ENCODE assay signal across 9 mouse cellular contexts in genomic region chr9:58823918-58824215, GRCm38 (mm10). TPM values are rescaled to one million over a fixed set of nuclear protein-coding genes. Genes with fewer than 3 reads are reported as not detected.
DNase-seq lines count a peak whose midpoint lies in the region; ATAC-seq lines count a peak whose summit lies in the region.
"Had no signal": no experiment of that assay in that cellular context is flagged by ENCODE, and none has a peak within 500 bp of the region (broad histone marks: within the 10 kb centered on the region; RNA-seq: fewer than 3 reads in every experiment).

No protein-coding gene starts in this region.

- peaks cover 74% of the 10 kb centered on the region for H3K27me3 ChIP-seq in liver, embryonic 11.5 days (replicated peaks; ENCODE audit: control insufficient read depth, insufficient read depth, low read length)
- peaks cover 73% of the 10 kb centered on the region for H3K27me3 ChIP-seq in limb, embryonic 13.5 days
- peaks cover 5% of the 10 kb centered on the region; the same call in 1 of the 2 replicates for H3K27me3 ChIP-seq in stomach, embryonic 14.5 days (ENCODE audit: control insufficient read depth, insufficient read depth, low read length)

- no peak overlapping the region for H3K27ac ChIP-seq in liver, embryonic 11.5 days (ENCODE audit: low read depth, low read length)
- H3K27ac ChIP-seq in limb, embryonic 13.5 days = no peak overlapping the region
- no peak overlapping the region for H3K27ac ChIP-seq in stomach, embryonic 14.5 days (ENCODE audit: low read length)

- H3K36me3 ChIP-seq in liver, embryonic 11.5 days (ENCODE audit: control insufficient read depth, insufficient read depth, low read length) = no peaks in the 10 kb centered on the region
- H3K36me3 ChIP-seq in limb, embryonic 13.5 days = no peaks in the 10 kb centered on the region
- H3K36me3 ChIP-seq in stomach, embryonic 14.5 days (ENCODE audit: control insufficient read depth, insufficient read depth, low read length) = no peaks in the 10 kb centered on the region

- 1% methylated on average over 35 of the region's 35 CpGs for whole genome bisulfite sequencing in liver, embryonic 11.5 days
- under 1% methylated on average over 28 of the region's 35 CpGs for WGBS in limb, embryonic 13.5 days
- WGBS in stomach, embryonic 14.5 days = 1% methylated on average over 35 of the region's 35 CpGs

- H3K4me3 ChIP-seq in liver, embryonic 11.5 days (ENCODE audit: low read depth, low read length) = peak overlapping the region; percentile 59
- H3K4me3 ChIP-seq in limb, embryonic 13.5 days = peak overlapping the region; percentile 81
- peak overlapping the region; percentile 69 for H3K4me3 ChIP-seq in stomach, embryonic 14.5 days (ENCODE audit: low read depth, low read length)

- H3K9ac ChIP-seq in liver, embryonic 11.5 days (ENCODE audit: low read depth, low read length) = no peak overlapping the region
- peak overlapping the region; percentile 74 for H3K9ac ChIP-seq in limb, embryonic 13.5 days
- peak overlapping the region; percentile 45; the same call in 1 of the 2 replicates for H3K9ac ChIP-seq in stomach, embryonic 14.5 days (replicated peaks; ENCODE audit: low read depth, low read length)

- ATAC-seq in liver, embryonic 11.5 days (replicated peaks; ENCODE audit: low FRiP score) = no peak
- ATAC-seq in limb, embryonic 13.5 days (ENCODE audit: low FRiP score, low read depth) = no peak
- ATAC-seq in stomach, embryonic 14.5 days (ENCODE audit: insufficient number of reproducible peaks, insufficient read depth, low FRiP score, low read depth) = no peak

- no peaks in the 10 kb centered on the region for H3K9me3 ChIP-seq in liver, embryonic 11.5 days (ENCODE audit: control insufficient read depth, low read length)
- no peaks in the 10 kb centered on the region for H3K9me3 ChIP-seq in limb, embryonic 13.5 days
- no peaks in the 10 kb centered on the region for H3K9me3 ChIP-seq in stomach, embryonic 14.5 days (ENCODE audit: control insufficient read depth, low read depth, low read length)

- DNase-seq in adrenal gland, postnatal 10 days = peak; percentile 24
- DNase-seq in adrenal gland, postnatal 4 days (ENCODE audit: low spot score in 2 of 2) = no peak
- no peak for DNase-seq in liver, embryonic 11.5 days (ENCODE audit: low spot score)
- no peak for DNase-seq in liver
- no peak for DNase-seq in right cerebral cortex, postnatal 25 days
- no peak for DNase-seq in testis, postnatal 14 days (ENCODE audit: low spot score)
- DNase-seq: kidney, adult 11 months had no signal

- peaks cover 4% of the 10 kb centered on the region; the same call in 1 of the 2 replicates for H3K4me1 ChIP-seq in liver, embryonic 11.5 days (replicated peaks; ENCODE audit: control insufficient read depth, insufficient read depth, low read length)
- H3K4me1 ChIP-seq in limb, embryonic 13.5 days = peaks cover 20% of the 10 kb centered on the region
- 0 out of 2 replicates have a peak, but pooled peaks cover 6% of the 10 kb centered on the region for H3K4me1 ChIP-seq in stomach, embryonic 14.5 days (ENCODE audit: control insufficient read depth, insufficient read depth, low read length)

- H3K4me2 ChIP-seq in liver, embryonic 11.5 days = peak overlapping the region; percentile 82
- H3K4me2 ChIP-seq in limb, embryonic 13.5 days (replicated peaks) = peak overlapping the region; percentile 100
- H3K4me2 ChIP-seq in stomach, embryonic 14.5 days (replicated peaks; ENCODE audit: low read depth, low read length) = peak overlapping the region; percentile 99

RNA-seq across cellular contexts. Expression of gene Hcn4, which starts 0.7 kb away (rescaled TPM):
- total RNA-seq in adrenal gland, postnatal 10 days (2021) = 1 to 10 TPM in 1 of 2 experiments, under 1 TPM in 1; 0.66 to 1.3 TPM
- 1 to 10 TPM; 2.1 to 2.9 TPM for total RNA-seq in adrenal gland, postnatal 4 days (2021)
- 0.39 and 0.40 TPM in 2 replicates for polyA plus RNA-seq in liver, embryonic 11.5 days (2014; fragmentation: Nextera tagmentation; extraction: Ambion mirVana)
- polyA plus RNA-seq in limb, embryonic 13.5 days (2015; fragmentation: Nextera tagmentation; extraction: Ambion mirVana) = 0.29 and 0.32 TPM in 2 replicates
- 0.34 and 0.51 TPM in 2 replicates for polyA plus RNA-seq in stomach, embryonic 14.5 days (2014; fragmentation: Nextera tagmentation; extraction: Ambion mirVana)
